Mouse (Mus musculus): ENCODE data around the gene Ccdc187. TPM values are rescaled to one million over a fixed set of nuclear protein-coding genes. Genes with fewer than 3 reads are reported as not detected.

Ccdc187 gene
- not detected in 2 replicates for polyA plus RNA-seq (2012; ENCODE audit: insufficient read depth, insufficient read length, low replicate concordance, missing spikeins)

DNA sequence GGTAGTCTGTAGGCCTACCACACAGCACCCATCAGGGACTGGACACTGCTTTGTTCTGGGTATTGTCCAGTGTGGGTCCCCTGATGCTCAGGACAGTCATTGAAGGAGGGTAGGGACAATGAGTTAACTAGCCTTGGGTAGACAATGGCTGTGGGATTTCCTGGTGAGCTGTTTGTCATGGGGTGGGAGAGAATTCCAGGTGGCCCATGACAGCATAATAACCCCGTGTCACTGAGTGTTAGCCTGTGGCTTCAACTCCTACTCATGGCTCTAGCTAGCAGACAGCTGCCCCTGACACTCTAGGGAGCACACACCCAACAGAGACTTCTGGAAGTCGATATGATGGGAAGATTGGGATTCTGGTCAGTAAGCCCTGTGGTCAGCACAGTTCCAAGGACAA, at the start of gene Ccdc187:
TSS of gene Ccdc187 (minus strand) at position 101 of the 400 bp plus-strand sequence.
- Histone ChIP-seq H3K4me1 (ENCODE audit: control insufficient read depth, insufficient read depth, low read length) (peaks cover 30% of the 10 kb centered on the region), H3K27ac (ENCODE audit: insufficient read depth, low read depth, low read length) (no peak within 1 kb of the TSS), H3K4me3 (ENCODE audit: insufficient read depth, low read depth, low read length) (no peak within 1 kb of the TSS)
- WGBS = 67% methylated on average over 2 of the region's 2 CpGs
- TF ChIP-seq CTCF (IDR thresholded peaks at IDR 0.05; ENCODE audit: insufficient read depth, low read depth, low read length) = no peak
- no peak for TF ChIP-seq POLR2A (IDR thresholded peaks at IDR 0.05; ENCODE audit: insufficient read depth, low read depth, low read length)

DNA sequence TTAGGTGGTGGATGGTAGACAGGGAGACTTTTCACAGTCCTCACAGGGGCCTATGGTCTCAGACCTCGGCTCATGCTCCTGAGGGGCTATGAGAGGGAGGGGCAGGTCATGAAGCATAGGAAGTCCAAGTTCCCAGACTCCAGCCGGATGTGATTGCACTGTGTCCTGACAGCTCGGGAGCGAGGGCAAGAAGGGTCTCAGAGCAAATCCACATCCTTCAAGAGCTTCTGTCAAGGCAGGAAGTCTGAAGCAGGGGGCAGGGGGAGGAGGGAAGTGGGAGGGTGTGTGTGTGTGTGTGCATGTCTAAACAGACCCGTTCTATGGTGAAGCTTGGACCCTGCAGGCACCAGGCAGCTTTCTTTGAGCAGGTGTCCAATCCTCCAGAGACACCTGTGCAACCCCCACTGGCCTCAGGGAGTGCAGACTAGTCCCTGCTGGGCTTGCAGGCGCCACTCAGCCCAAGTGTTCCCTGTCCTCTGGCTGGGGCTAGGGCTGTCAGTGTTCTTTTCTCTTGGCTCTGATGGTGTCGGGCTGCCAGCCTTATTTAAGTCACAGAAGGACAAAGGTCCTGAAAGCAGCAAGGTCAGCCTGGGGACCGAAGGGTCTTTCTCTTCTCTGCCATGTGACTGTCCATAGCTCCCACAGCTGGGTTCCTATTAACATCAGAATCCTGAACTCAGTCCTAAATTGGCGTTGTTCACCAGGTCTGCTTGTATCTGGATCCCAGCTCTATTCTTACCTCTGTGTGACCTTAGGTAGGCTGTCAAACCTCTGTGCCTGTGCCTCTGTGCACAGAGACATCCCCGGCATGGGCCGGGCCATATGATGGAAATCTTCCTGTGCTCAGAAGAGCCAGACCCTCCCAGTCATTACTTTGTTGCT, 48.5 kb upstream of the Ccdc187 start:
- WGBS = 30% methylated on average over 11 of the region's 11 CpGs
- H3K4me1 ChIP-seq (ENCODE audit: control insufficient read depth, insufficient read depth, low read length) = peaks cover 75% of the 10 kb centered on the region
- TF ChIP-seq POLR2A (IDR thresholded peaks at IDR 0.05; ENCODE audit: insufficient read depth, low read depth, low read length) (no peak), CTCF (IDR thresholded peaks at IDR 0.05; ENCODE audit: insufficient read depth, low read depth, low read length) (no peak)
- H3K27ac ChIP-seq (ENCODE audit: insufficient read depth, low read depth, low read length) = peak overlapping the region; percentile 99
- peak overlapping the region; percentile 65 for H3K4me3 ChIP-seq (ENCODE audit: insufficient read depth, low read depth, low read length)

DNA sequence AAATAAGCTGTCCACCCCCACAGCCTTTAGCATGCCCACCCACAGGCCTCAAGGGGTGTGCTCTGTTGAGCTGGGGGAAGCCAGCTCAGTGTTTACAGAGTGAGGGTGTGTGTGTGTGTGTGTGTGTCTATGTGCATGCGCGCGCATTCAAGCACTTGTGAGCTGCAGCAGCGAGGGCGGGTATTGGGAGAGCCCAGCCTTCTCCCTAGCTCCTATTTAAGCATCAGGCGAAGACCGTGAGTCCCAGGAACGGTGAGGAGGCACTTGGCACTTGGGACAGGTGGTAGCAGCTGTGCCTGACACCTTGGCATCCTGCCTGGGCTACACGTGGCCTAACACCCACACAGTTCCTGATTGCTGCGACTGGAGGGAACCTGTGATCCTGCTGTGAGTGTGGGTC, 47.7 kb upstream of the Ccdc187 start:
- H3K4me1 ChIP-seq (ENCODE audit: control insufficient read depth, insufficient read depth, low read length) = peaks cover 67% of the 10 kb centered on the region
- TF ChIP-seq CTCF (IDR thresholded peaks at IDR 0.05; ENCODE audit: insufficient read depth, low read depth, low read length) = no peak
- peak; percentile 89 for TF ChIP-seq POLR2A (IDR thresholded peaks at IDR 0.05; ENCODE audit: insufficient read depth, low read depth, low read length)
- 9% methylated on average over 10 of the region's 10 CpGs for WGBS
- peak overlapping the region; percentile 99 for H3K27ac ChIP-seq (ENCODE audit: insufficient read depth, low read depth, low read length)
- peak overlapping the region; percentile 65 for H3K4me3 ChIP-seq (ENCODE audit: insufficient read depth, low read depth, low read length)

DNA sequence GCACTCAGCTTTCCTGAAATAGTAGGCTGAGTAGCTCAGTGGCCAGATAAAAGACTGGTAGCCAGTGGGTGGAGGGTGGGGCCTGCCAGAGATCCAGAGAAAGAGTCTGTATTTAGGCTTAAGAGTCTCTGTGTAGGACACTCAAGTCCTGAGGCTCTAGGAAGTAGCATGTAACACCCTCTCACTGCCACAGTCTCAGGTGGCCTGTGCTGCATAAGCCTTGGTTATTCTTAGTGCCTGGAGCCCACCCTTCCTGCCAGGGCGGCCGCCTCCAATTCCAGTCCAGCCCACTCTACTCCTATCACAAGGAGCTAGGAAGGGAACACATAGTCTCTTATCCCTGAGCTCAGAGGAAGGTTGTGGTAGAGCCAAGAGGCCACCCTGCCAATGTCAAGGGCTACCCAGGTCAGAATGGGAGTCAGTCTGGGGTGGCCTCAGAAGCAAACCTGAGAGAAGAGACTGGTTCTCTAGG, 47.2 kb upstream of the Ccdc187 start:
- TF ChIP-seq CTCF (IDR thresholded peaks at IDR 0.05; ENCODE audit: insufficient read depth, low read depth, low read length) (no peak), POLR2A (IDR thresholded peaks at IDR 0.05; ENCODE audit: insufficient read depth, low read depth, low read length) (no peak)
- 27% methylated on average over 2 of the region's 2 CpGs for WGBS
- peak overlapping the region; percentile 92 for H3K27ac ChIP-seq (ENCODE audit: insufficient read depth, low read depth, low read length)

DNA sequence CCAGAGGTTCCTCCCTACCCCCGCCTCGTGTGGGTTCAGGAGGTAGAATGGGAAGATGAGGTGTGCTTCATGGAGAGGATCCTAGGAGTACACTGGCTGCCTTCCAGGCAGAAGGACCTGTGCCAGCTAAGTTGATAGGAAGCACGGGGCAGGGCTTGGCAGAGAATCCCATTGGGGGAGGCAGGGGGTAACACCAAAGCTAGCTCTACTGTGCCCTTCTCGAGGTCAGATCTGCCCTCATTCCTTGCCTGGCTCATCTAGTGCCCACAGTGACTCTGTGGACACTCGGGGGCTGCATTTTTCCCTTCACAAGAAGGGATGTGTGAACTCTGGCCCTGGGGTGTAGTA, 44.8 kb upstream of the Ccdc187 start:
- WGBS = 57% methylated on average over 5 of the region's 5 CpGs
- H3K4me3 ChIP-seq (ENCODE audit: insufficient read depth, low read depth, low read length) = no peak overlapping the region
- TF ChIP-seq POLR2A (IDR thresholded peaks at IDR 0.05; ENCODE audit: insufficient read depth, low read depth, low read length) = no peak
- no peak for TF ChIP-seq CTCF (IDR thresholded peaks at IDR 0.05; ENCODE audit: insufficient read depth, low read depth, low read length)
- peaks cover 44% of the 10 kb centered on the region for H3K4me1 ChIP-seq (ENCODE audit: control insufficient read depth, insufficient read depth, low read length)
- H3K27ac ChIP-seq (ENCODE audit: insufficient read depth, low read depth, low read length) = peak overlapping the region; percentile 92

More for the DNA sequence above, 47.2 kb upstream of the Ccdc187 start:
- Histone ChIP-seq H3K4me3 (ENCODE audit: insufficient read depth, low read depth, low read length) (peak overlapping the region; percentile 17), H3K4me1 (ENCODE audit: control insufficient read depth, insufficient read depth, low read length) (peaks cover 62% of the 10 kb centered on the region)

DNA sequence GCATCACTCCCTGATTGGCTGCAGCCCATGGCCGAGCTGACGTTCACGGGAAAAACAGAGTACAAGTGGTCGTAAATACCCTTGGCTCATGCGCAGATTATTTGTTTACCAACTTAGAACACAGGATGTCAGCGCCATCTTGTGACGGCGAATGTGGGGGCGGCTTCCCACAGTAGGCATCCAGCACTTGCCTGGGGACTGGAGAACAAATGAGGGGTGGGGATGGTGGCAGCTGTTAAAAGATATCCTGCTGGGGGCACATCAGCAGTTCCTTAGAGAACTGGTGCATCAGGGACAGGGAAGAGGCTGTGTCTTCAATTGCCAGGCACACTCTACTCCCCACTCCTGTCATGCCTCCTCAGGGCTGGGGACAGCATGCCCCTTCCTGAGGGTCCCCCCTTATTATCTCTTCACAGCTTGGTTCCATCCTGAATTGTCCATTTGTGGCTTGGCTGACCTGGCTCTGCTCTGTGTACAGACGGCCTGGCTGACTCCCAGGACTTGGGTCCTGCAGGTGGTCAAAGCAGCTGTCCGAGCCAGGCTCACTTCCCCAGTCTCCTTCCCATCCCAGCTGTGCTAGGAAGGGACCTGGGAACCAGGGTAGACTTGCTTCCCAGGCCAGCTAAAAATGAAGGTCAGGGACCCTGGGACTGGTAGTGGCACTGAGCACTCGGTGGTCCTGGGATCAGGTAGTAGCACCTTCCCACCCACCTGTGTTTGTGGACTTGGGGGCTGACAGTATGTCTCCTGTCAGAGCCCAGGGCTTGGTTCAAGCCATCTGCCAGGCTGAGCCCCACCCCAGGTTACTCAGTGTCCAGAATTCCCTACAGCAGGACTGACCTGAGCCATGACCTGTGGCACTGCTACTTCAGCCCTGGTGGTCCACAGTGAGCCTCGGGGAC, 44.2 kb upstream of the Ccdc187 start:
- peak overlapping the region; percentile 92 for H3K27ac ChIP-seq (ENCODE audit: insufficient read depth, low read depth, low read length)
- WGBS = 32% methylated on average over 9 of the region's 13 CpGs
- peak overlapping the region; percentile 10; the same call in 1 of the 2 replicates for H3K4me3 ChIP-seq (ENCODE audit: insufficient read depth, low read depth, low read length)
- no peak for TF ChIP-seq POLR2A (IDR thresholded peaks at IDR 0.05; ENCODE audit: insufficient read depth, low read depth, low read length)
- no peak for TF ChIP-seq CTCF (IDR thresholded peaks at IDR 0.05; ENCODE audit: insufficient read depth, low read depth, low read length)
- peaks cover 44% of the 10 kb centered on the region for H3K4me1 ChIP-seq (ENCODE audit: control insufficient read depth, insufficient read depth, low read length)

DNA sequence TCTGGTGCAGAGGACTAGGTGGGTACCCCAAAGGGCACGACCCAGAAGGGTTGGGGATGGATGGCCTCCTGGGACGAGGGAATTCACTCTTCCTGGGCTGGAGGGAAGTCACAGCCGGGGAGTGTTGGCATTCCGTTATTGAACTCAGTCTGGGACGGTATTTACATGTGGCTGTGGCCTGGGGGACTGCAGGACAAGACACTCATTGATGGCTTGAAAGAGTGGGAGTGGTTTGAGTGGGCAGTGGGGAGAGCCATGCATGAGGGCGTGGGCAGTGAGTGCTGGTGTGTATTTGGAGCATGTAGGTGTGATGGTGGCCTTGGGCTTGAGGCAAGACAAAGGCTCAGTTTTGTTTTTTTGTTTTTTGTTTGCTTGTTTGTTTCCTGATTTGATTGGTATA, 36.3 kb upstream of the Ccdc187 start:
- no peak for TF ChIP-seq CTCF (IDR thresholded peaks at IDR 0.05; ENCODE audit: insufficient read depth, low read depth, low read length)
- no peak for TF ChIP-seq POLR2A (IDR thresholded peaks at IDR 0.05; ENCODE audit: insufficient read depth, low read depth, low read length)
- 68% methylated on average over 6 of the region's 6 CpGs for WGBS
- Histone ChIP-seq H3K4me1 (ENCODE audit: control insufficient read depth, insufficient read depth, low read length) (peaks cover 38% of the 10 kb centered on the region), H3K27ac (ENCODE audit: insufficient read depth, low read depth, low read length) (peak overlapping the region; percentile 15; the same call in 1 of the 2 replicates), H3K4me3 (ENCODE audit: insufficient read depth, low read depth, low read length) (no peak overlapping the region)

DNA sequence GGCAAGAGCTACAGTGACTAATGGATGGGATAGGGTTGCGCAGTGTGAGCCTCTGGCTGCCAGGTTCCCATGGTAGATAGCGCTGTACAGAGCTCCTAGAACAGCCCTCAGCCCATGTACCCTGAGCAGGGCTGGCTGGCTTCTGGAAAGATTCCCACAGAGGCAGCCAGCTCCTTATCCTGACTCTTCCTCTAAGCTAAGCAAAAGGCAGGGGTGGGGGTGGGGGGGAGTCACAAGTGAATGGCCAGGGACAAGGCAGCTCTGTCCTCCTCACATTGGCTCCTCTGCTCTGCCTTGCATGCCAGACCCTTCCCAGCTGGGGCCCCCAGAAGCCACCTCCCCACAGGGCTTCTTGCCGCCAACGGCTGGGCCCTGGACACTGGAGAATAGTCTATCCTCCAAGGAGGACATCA, 35.7 kb upstream of the Ccdc187 start:
- WGBS = 73% methylated on average over 4 of the region's 4 CpGs
- H3K4me3 ChIP-seq (ENCODE audit: insufficient read depth, low read depth, low read length) = no peak overlapping the region
- H3K27ac ChIP-seq (ENCODE audit: insufficient read depth, low read depth, low read length) = peak overlapping the region; percentile 15
- TF ChIP-seq CTCF (IDR thresholded peaks at IDR 0.05; ENCODE audit: insufficient read depth, low read depth, low read length) = no peak
- TF ChIP-seq POLR2A (IDR thresholded peaks at IDR 0.05; ENCODE audit: insufficient read depth, low read depth, low read length) = no peak
- peaks cover 42% of the 10 kb centered on the region for H3K4me1 ChIP-seq (ENCODE audit: control insufficient read depth, insufficient read depth, low read length)

Data from olfactory bulb, adult 2 months (tissue).